Mouse (Mus musculus) hindbrain, embryonic 14.5 days (tissue): ENCODE data around the gene Prkacb. TPM values are rescaled to one million over a fixed set of nuclear protein-coding genes. Genes with fewer than 3 reads are reported as not detected.

Experiments used
- ATAC-seq: fragments of 200-750 bp; cut with Nextera tagmentation; 2 replicates; pipeline ENCODE4 v1.8.0; 2017; ENCODE audit warnings: moderate number of reproducible peaks, mild to moderate bottlenecking, moderate TSS enrichment, moderate library complexity; ENCODE audit not compliant: low FRiP score
- DNase-seq: peaks from one replicate; pipeline ENCODE4 v3.0.0-alpha.2; 2015; ENCODE audit warnings: low spot score
- H3K27ac ChIP-seq: fragments of 300-500 bp; sonication (generic); 2 replicates; pipeline ENCODE4 v1.5.1; 2014; ENCODE audit warnings: mild to moderate bottlenecking, moderate library complexity
- H3K27me3 ChIP-seq: fragments of 300-500 bp; sonication (generic); 2 replicates; pipeline ENCODE4 v1.6.1; 2014; ENCODE audit warnings: mild to moderate bottlenecking, low read length, mixed read lengths; ENCODE audit not compliant: control insufficient read depth, insufficient read depth
- H3K36me3 ChIP-seq: fragments of 300-500 bp; sonication (generic); replicated peaks from 2 replicates; pipeline ENCODE4 v1.6.1; 2014; ENCODE audit not compliant: control insufficient read depth, insufficient read depth
- H3K4me1 ChIP-seq: fragments of 300-500 bp; sonication (generic); replicated peaks from 2 replicates; pipeline ENCODE4 v1.6.1; 2014; ENCODE audit warnings: antibody characterized with exemption, low read length, mixed read lengths; ENCODE audit not compliant: control insufficient read depth, insufficient read depth
- H3K4me2 ChIP-seq: fragments of 300-500 bp; sonication (generic); replicated peaks from 2 replicates; pipeline ENCODE4 v1.6.1; 2014; ENCODE audit warnings: mild to moderate bottlenecking, moderate library complexity
- H3K4me3 ChIP-seq: fragments of 300-500 bp; sonication (generic); replicated peaks from 2 replicates; pipeline ENCODE4 v1.5.1; 2014; ENCODE audit warnings: mild to moderate bottlenecking, low read length
- H3K9ac ChIP-seq: fragments of 300-500 bp; sonication (generic); 2 replicates; pipeline ENCODE4 v1.6.1; 2014
- H3K9me3 ChIP-seq: fragments of 300-500 bp; sonication (generic); 2 replicates; pipeline ENCODE4 v1.6.1; 2016; ENCODE audit warnings: low read length; ENCODE audit not compliant: control insufficient read depth
- WGBS: fragments of 180-500 bp; shearing (Covaris S2); extraction: QIAGEN DNeasy Blood & Tissue Kit; methylation state at CpG from one replicate; pipeline ENCODE4 v1.1.7; 2014; 5-methylcytosine and 5-hydroxymethylcytosine counted together
- polyA plus RNA-seq: library from polyadenylated mRNA; unstranded; fragments of >200 nt; fragmentation: Nextera tagmentation; extraction: Ambion mirVana; gene quantifications from 2 replicates; pipeline ENCODE4 v1.2.1, GENCODE M21; 2014

The Prkacb gene
- polyA plus RNA-seq, 1 experiment from 2014 or later = 216 TPM

DNA sequence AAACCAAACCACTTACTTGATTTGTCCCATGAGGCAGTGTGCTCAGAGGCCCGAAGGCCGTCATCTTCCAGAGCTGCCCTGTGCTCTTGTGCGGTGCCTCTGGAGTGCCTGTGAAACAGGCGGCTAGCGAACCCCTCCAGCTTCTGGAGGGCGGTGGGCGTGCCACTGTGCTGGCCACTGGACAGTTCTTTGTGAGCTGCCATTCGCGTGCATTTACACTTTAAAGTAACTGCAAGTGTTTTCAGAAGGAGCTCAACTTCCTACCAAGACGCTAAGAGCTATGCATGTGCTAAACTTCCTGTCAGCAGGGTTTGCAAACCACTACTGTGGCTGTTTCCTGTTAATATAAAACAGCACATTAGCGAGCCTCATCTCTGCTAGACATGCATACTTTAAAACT lies 31.7 kb downstream of the Prkacb start:
- WGBS = 16% methylated on average over 11 of the region's 11 CpGs
- Histone ChIP-seq H3K27ac (no peak overlapping the region), H3K4me1 (peaks cover 11% of the 10 kb centered on the region), H3K4me2 (peak overlapping the region; percentile 29; the same call in 1 of the 2 replicates), H3K27me3 (no peaks in the 10 kb centered on the region), H3K9me3 (no peaks in the 10 kb centered on the region), H3K36me3 (no peaks in the 10 kb centered on the region), H3K4me3 (no peak overlapping the region), H3K9ac (no peak overlapping the region)
- ATAC-seq (no peak), DNase-seq (no peak)

DNA sequence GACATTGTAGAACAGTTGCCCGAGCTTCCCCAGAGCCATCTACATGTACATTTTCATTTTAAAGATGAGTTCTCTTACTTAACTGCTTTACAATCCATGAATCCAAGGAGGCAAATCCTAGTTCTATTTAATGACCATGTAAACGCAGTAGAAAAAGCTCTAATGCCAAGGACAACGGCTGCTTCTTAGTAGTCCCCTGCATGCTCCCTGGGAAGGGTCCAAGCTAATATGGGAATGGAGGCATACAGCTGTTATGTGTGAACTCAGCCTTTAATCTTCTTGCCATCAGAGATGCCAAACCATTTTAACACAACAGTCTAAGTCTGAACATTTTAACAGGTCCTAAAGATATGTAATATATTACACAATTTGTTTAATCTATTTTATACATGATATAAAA lies 32.5 kb downstream of the Prkacb start:
- no peak overlapping the region for H3K4me2 ChIP-seq
- ATAC-seq = no peak
- 69% methylated on average over 3 of the region's 3 CpGs for WGBS

DNA sequence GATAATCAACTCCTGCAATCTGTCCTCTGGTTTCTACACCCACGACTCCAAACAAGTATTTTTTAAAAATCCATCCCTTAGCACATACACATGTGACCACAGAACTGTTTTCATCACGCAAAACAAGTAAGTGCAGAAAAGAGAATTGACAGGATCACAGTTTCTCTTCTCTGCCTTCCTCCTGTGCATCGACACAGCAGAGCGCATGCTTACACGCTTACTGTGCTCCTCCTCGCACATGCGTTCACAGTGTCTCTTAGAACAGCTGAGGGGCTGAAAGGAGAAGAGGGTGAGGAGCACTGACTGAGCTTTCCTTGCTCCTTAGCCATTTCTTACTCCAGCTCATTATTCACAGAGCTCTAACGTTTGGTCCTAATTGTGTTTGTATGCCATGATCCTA lies 33.9 kb downstream of the Prkacb start:
- no peak overlapping the region for H3K27ac ChIP-seq
- no peak overlapping the region for H3K4me2 ChIP-seq
- no peak overlapping the region for H3K4me3 ChIP-seq
- H3K9ac ChIP-seq = no peak overlapping the region
- ATAC-seq = no peak
- H3K4me1 ChIP-seq = peaks cover 11% of the 10 kb centered on the region
- H3K27me3 ChIP-seq = no peaks in the 10 kb centered on the region
- 83% methylated on average over 8 of the region's 8 CpGs for WGBS
- DNase-seq = no peak
- no peaks in the 10 kb centered on the region for H3K9me3 ChIP-seq
- H3K36me3 ChIP-seq = no peaks in the 10 kb centered on the region

More for the DNA sequence above, 32.5 kb downstream of the Prkacb start:
- no peak overlapping the region for H3K27ac ChIP-seq
- no peak for DNase-seq
- H3K36me3 ChIP-seq = no peaks in the 10 kb centered on the region
- no peaks in the 10 kb centered on the region for H3K27me3 ChIP-seq
- no peak overlapping the region for H3K4me3 ChIP-seq
- peaks cover 11% of the 10 kb centered on the region for H3K4me1 ChIP-seq
- H3K9ac ChIP-seq = no peak overlapping the region
- H3K9me3 ChIP-seq = no peaks in the 10 kb centered on the region

DNA sequence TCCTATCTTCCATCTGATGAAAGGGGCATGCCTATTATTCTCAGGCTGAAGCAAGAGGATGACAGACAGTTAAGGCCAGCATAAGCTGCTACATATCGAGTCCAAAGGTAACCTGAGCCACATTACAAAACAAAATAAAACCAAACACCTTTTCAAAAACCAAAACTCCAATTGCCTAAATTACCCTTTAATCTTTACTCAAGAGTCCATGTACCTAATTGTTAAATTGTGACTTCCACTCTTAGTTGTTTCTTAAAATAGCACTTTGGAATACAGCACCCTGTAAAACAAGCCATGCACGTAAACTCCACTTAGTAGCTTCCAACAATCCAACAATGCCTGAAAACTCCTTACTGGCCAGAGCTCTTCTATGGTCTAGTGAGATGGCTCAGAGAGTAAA lies 34.3 kb downstream of the Prkacb start:
- Histone ChIP-seq H3K27ac (no peak overlapping the region), H3K4me2 (no peak overlapping the region), H3K27me3 (no peaks in the 10 kb centered on the region), H3K36me3 (no peaks in the 10 kb centered on the region), H3K4me3 (no peak overlapping the region), H3K9me3 (no peaks in the 10 kb centered on the region), H3K4me1 (peaks cover 11% of the 10 kb centered on the region), H3K9ac (no peak overlapping the region)
- ATAC-seq = no peak
- DNase-seq = no peak
- WGBS = 89% methylated on average over 2 of the region's 2 CpGs

DNA sequence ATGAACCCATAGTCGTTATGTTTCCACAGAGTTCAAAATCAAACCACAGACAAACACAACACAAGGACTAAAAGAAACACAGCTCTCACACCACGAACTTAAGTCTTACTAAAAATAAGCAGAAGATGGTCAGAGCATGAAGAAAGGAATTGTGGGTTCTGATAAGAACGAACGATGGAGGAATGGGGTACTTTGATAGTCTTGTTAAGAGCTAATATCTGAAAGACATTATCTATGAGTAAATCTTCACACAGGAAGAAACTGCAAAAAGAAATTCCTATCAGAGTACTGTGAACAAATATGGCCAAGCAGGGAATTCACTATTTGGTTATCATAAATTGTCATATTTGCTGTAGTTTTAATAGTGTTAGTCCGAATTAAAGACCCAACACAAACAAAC lies 36.1 kb downstream of the Prkacb start:
- Histone ChIP-seq H3K9me3 (no peaks in the 10 kb centered on the region), H3K4me2 (no peak overlapping the region), H3K4me3 (no peak overlapping the region), H3K27ac (no peak overlapping the region), H3K27me3 (no peaks in the 10 kb centered on the region), H3K36me3 (0 out of 2 replicates have a peak, but pooled peaks cover 3% of the 10 kb centered on the region), H3K9ac (no peak overlapping the region), H3K4me1 (peaks cover 7% of the 10 kb centered on the region)
- no peak for ATAC-seq
- no peak for DNase-seq
- 90% methylated on average over 5 of the region's 5 CpGs for WGBS

DNA sequence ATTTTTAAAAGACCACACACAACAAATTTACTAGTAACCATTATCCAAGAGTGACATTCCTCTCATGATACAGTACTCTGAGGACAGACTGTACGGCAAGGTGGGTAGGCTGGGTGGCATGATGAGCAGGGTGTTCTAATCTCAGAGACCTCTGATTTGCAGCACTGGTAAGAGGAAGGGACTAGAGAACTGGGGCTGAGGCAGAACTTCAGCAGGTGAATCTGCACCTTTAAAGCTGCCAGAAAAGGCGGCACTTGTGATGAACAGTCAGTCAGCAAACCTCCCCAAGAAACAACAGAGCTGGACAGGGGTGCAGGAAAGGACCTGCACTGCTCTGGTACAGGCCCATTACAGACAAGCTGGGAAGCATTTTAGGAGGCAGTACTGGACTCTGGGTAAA lies 41.9 kb downstream of the Prkacb start:
- Histone ChIP-seq H3K4me2 (peak overlapping the region; percentile 51), H3K4me3 (peak overlapping the region; percentile 35), H3K27ac (peak overlapping the region; percentile 93), H3K27me3 (no peaks in the 10 kb centered on the region), H3K9ac (peak overlapping the region; percentile 61), H3K36me3 (0 out of 2 replicates have a peak, but pooled peaks cover 3% of the 10 kb centered on the region), H3K9me3 (no peaks in the 10 kb centered on the region), H3K4me1 (peaks cover 41% of the 10 kb centered on the region)
- 39% methylated on average over 2 of the region's 2 CpGs for WGBS
- no peak for DNase-seq
- ATAC-seq = no peak

DNA sequence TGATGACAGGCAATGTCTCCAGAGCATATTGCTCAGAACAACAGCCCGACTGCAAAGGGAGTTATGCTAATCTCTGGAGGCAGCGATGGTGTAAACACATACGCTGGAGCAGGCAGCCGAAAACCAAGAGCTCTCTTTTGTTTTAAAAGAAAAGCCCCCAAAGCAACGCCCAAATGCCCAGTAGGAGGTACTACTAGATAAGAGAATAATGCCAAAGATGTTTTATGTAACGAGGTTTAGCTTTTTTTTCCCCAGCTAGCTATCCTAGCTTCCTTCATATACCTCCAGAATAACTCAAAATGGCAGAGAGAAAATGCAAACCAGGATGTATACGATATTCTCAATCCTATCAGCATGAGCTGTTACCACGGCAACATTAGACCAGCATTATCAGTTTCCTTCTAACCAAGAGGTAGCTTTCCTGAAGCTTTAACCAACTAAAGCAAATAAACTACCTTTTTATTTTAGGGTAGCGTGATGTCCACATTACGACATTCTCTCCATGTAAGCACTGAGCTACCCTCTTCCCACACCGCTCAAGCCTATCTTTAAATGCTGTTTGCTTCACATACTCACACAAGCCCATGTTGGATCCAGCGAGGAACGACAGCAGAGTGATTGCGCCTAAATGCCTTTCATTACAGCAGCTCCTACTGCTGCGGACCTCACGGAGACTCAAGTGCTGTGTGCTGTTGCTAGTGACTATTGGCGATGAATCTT lies 42.7 kb downstream of the Prkacb start:
- Histone ChIP-seq H3K4me3 (peak overlapping the region; percentile 35), H3K27me3 (no peaks in the 10 kb centered on the region), H3K9me3 (no peaks in the 10 kb centered on the region), H3K4me1 (peaks cover 41% of the 10 kb centered on the region), H3K9ac (peak overlapping the region; percentile 61), H3K4me2 (peak overlapping the region; percentile 51), H3K36me3 (0 out of 2 replicates have a peak, but pooled peaks cover 3% of the 10 kb centered on the region), H3K27ac (peak overlapping the region; percentile 93)
- ATAC-seq = peak; percentile 75
- 9% methylated on average over 17 of the region's 17 CpGs for WGBS
- DNase-seq = peak; percentile 75

DNA sequence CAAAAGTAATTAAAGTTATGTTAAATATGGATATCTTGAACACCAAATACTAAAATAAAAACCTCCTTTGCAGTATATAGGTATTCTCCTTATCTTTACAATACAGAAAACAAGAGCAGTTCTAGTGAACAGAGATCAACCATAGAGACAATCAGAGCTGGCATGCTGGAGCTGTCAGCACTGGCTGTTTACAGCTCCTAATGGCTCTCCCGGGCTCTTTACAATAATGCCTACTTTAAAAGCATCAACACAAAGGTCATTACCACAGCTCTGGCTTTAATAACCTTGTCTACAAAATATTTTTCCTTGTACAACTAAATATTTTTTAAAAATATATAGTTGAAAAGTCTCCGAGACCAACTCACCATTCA lies 43.2 kb downstream of the Prkacb start:
- Histone ChIP-seq H3K9me3 (no peaks in the 10 kb centered on the region), H3K9ac (peak overlapping the region; percentile 61), H3K36me3 (0 out of 2 replicates have a peak, but pooled peaks cover 3% of the 10 kb centered on the region), H3K4me3 (peak overlapping the region; percentile 35), H3K27me3 (no peaks in the 10 kb centered on the region), H3K4me1 (peaks cover 41% of the 10 kb centered on the region), H3K4me2 (peak overlapping the region; percentile 51), H3K27ac (peak overlapping the region; percentile 93)
- WGBS = 8% methylated on average over 2 of the region's 2 CpGs
- peak; percentile 47; the same call in 1 of the 2 replicates for ATAC-seq
- peak; percentile 69 for DNase-seq

DNA sequence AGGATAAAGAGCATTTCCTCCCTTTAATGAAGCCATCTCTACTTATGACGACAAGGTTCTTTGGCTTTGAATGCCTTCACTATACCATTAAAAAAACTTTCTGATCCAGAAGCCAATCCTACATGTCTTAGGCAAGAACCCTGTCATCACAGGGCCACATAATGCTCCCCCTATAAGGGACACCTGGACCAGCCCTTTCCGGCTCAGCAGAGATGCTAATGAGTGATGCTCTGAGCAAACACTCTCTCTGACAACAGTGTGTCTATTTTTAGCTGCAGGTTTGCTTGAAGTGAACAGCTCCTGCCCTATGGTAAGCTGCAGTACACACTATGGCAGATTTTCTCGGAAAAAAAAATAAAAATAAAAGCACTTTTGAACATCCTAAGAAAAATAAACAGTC lies 43.9 kb downstream of the Prkacb start:
- peak overlapping the region; percentile 57 for H3K9ac ChIP-seq
- peak overlapping the region; percentile 64 for H3K4me2 ChIP-seq
- ATAC-seq = peak; percentile 72
- WGBS = 40% methylated on average over 3 of the region's 3 CpGs
- H3K36me3 ChIP-seq = 0 out of 2 replicates have a peak, but pooled peaks cover 3% of the 10 kb centered on the region
- H3K27me3 ChIP-seq = no peaks in the 10 kb centered on the region
- peak overlapping the region; percentile 84 for H3K27ac ChIP-seq
- no peaks in the 10 kb centered on the region for H3K9me3 ChIP-seq
- DNase-seq = peak; percentile 53
- H3K4me1 ChIP-seq = peaks cover 41% of the 10 kb centered on the region
- H3K4me3 ChIP-seq = peak overlapping the region; percentile 40
